Mouse (Mus musculus) right cerebral cortex, adult 18-20 months (tissue): ENCODE data around the gene Bcr.

ENCODE experiments used
- DNase-seq: peaks from one replicate; pipeline ENCODE4 v3.0.0; 2022; ENCODE audit warnings: mixed read lengths

Bcr gene

GRCm38 (mm10) chr10:75095216-75095615, 34.8 kb downstream of the Bcr start:
- DNase-seq: no peak

GRCm38 (mm10) chr10:75098446-75099183, 38.2 kb downstream of the Bcr start:
- no peak for DNase-seq

- peak; percentile 69 for DNase-seq
Measured at GRCm38 (mm10) chr10:75100298-75100697, 39.9 kb downstream of the Bcr start.

GRCm38 (mm10) chr10:75103502-75103901, 43.1 kb downstream of the Bcr start:
- DNase-seq: no peak

- peak; percentile 64 for DNase-seq
Measured at GRCm38 (mm10) chr10:75104191-75105098, 44.1 kb downstream of the Bcr start.

GRCm38 (mm10) chr10:75105099-75105461, 44.7 kb downstream of the Bcr start:
- DNase-seq: no peak

- no peak for DNase-seq
Measured at GRCm38 (mm10) chr10:75105687-75106086, 45.3 kb downstream of the Bcr start.

GRCm38 (mm10) chr10:75106940-75107381, 46.6 kb downstream of the Bcr start:
- peak; percentile 39 for DNase-seq

GRCm38 (mm10) chr10:75108092-75108491, 47.7 kb downstream of the Bcr start:
- DNase-seq: no peak

- DNase-seq: peak; percentile 43
Measured at GRCm38 (mm10) chr10:75111446-75112201, 51.2 kb downstream of the Bcr start.

- DNase-seq: no peak
Measured at GRCm38 (mm10) chr10:75112405-75112804, 52.0 kb downstream of the Bcr start.

GRCm38 (mm10) chr10:75113620-75114019, 53.2 kb downstream of the Bcr start:
- no peak for DNase-seq

- no peak for DNase-seq
Measured at GRCm38 (mm10) chr10:75115240-75115639, 54.8 kb downstream of the Bcr start.

GRCm38 (mm10) chr10:75116842-75117457, 56.6 kb downstream of the Bcr start:
- DNase-seq: peak; percentile 69

- peak; percentile 60 for DNase-seq
Measured at GRCm38 (mm10) chr10:75118444-75118843, 58.1 kb downstream of the Bcr start.

- no peak for DNase-seq
Measured at GRCm38 (mm10) chr10:75119396-75119795, 59.0 kb downstream of the Bcr start.

- no peak for DNase-seq
Measured at GRCm38 (mm10) chr10:75120176-75120575, 59.8 kb downstream of the Bcr start.

GRCm38 (mm10) chr10:75121028-75121427, 60.6 kb downstream of the Bcr start:
- no peak for DNase-seq

GRCm38 (mm10) chr10:75125577-75125976, 65.2 kb downstream of the Bcr start:
- no peak for DNase-seq

- peak; percentile 49 for DNase-seq
Measured at GRCm38 (mm10) chr10:75129283-75129710, 68.9 kb downstream of the Bcr start.

- DNase-seq: no peak
Measured at GRCm38 (mm10) chr10:75130372-75131046, 70.1 kb downstream of the Bcr start.

- DNase-seq: no peak
Measured at GRCm38 (mm10) chr10:75131625-75132024, 71.2 kb downstream of the Bcr start.
